Mouse (Mus musculus) lung, adult 2 months (tissue): Measurements from ENCODE around the gene Tmem107.

Experiments used
- CTCF ChIP-seq: fragments of 200-500 bp; IDR thresholded peaks from 2 replicates; pipeline ENCODE4 v1.5.1; 2011; ENCODE audit warnings: mild to moderate bottlenecking, low read length, control low read depth; ENCODE audit not compliant: insufficient read depth
- POLR2A ChIP-seq: fragments of 200-500 bp; IDR thresholded peaks from 2 replicates; pipeline ENCODE4 v1.6.1; 2011; ENCODE audit warnings: low read depth, mild to moderate bottlenecking, control low read depth, low read length, borderline replicate concordance; ENCODE audit errors: extremely low read depth

DNA sequence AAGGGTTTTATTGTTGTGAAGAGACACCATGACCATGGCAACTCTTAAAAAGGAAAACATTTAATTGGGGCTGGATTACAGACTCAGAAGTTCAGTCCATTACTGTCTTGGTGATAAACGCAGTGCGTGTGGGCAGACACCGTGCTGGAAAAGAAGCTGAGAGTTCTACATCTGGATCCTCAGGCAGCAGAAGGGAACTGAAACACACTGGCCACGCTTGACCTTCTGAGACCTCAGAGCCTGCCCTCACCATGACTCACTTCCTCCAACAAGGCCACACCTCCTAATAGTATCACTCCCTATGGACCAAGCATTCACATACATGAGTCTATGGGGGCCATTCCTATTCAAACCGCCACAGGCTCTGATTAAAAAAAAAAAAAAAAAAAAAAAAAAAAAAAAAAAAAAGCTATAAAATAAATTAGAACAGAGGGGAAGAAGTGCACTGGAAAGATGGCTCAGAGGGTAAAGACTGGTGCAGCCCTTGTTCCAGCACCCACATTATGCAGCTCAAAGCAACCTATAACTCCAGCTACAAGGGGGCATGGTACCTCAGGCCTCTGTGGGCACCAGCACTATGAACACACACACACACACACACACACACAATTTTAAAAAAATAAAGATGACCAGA is 8.3 kb downstream of the Tmem107 start:
- TF ChIP-seq CTCF (no peak), POLR2A (no peak)
